Mouse (Mus musculus) intestine, postnatal 0 days (tissue): ENCODE measurements at regions not wholly inside any gene's neighbourhood (a gene's known extent, or its start where the extent isn't known, plus 50 kb on each side); places are given as distances from the start of the nearest gene placed in this dataset.
"Not testable (repeated sequence)": the region's sequence is repeated elsewhere in the genome, so short reads cannot be mapped to it uniquely, and the experiment has no call there.

Experiments used
- ATAC-seq: fragments of 200-750 bp; cut with Nextera tagmentation; 2 replicates; pipeline ENCODE4 v1.8.0; 2017; ENCODE audit warnings: mild to moderate bottlenecking, moderate TSS enrichment, moderate library complexity
- H3K27ac ChIP-seq: fragments of 300-500 bp; sonication (generic); 2 replicates; pipeline ENCODE4 v1.5.1; 2014; ENCODE audit warnings: mild to moderate bottlenecking, low read depth, low read length, moderate library complexity
- H3K27me3 ChIP-seq: fragments of 300-500 bp; sonication (generic); replicated peaks from 2 replicates; pipeline ENCODE4 v1.6.1; 2014; ENCODE audit warnings: low read length, mixed read lengths; ENCODE audit not compliant: control insufficient read depth, insufficient read depth
- H3K36me3 ChIP-seq: fragments of 300-500 bp; sonication (generic); 2 replicates; pipeline ENCODE4 v1.6.1; 2014; ENCODE audit warnings: mild to moderate bottlenecking, moderate library complexity; ENCODE audit not compliant: control insufficient read depth, insufficient read depth
- H3K4me1 ChIP-seq: fragments of 300-500 bp; sonication (generic); replicated peaks from 2 replicates; pipeline ENCODE4 v1.6.1; 2014; ENCODE audit warnings: antibody characterized with exemption, low read length, mixed read lengths; ENCODE audit not compliant: control insufficient read depth, insufficient read depth
- H3K4me2 ChIP-seq: fragments of 300-500 bp; sonication (generic); replicated peaks from 2 replicates; pipeline ENCODE4 v1.6.1; 2014; ENCODE audit warnings: low read depth, mild to moderate bottlenecking, moderate library complexity
- H3K4me3 ChIP-seq: fragments of 300-500 bp; sonication (generic); 2 replicates; pipeline ENCODE4 v1.5.1; 2014; ENCODE audit warnings: low read depth, low read length
- H3K9ac ChIP-seq: fragments of 300-500 bp; sonication (generic); 2 replicates; pipeline ENCODE4 v1.6.1; 2014; ENCODE audit warnings: mild to moderate bottlenecking, low read depth, low read length
- H3K9me3 ChIP-seq: fragments of 300-500 bp; sonication (generic); 2 replicates; pipeline ENCODE4 v1.6.1; 2016; ENCODE audit warnings: mixed run types; ENCODE audit not compliant: control insufficient read depth
- CTCF ChIP-seq: sonication (generic); IDR thresholded peaks from 2 replicates; pipeline ENCODE4 v1.5.1; 2016; ENCODE audit warnings: low read depth, mild to moderate bottlenecking, control low read depth, antibody characterized with exemption, moderate library complexity
- WGBS: fragments of 180-500 bp; shearing (Covaris S2); extraction: QIAGEN DNeasy Blood & Tissue Kit; methylation state at CpG from one replicate; pipeline ENCODE4 v1.1.7; 2014; 5-methylcytosine and 5-hydroxymethylcytosine counted together

DNA sequence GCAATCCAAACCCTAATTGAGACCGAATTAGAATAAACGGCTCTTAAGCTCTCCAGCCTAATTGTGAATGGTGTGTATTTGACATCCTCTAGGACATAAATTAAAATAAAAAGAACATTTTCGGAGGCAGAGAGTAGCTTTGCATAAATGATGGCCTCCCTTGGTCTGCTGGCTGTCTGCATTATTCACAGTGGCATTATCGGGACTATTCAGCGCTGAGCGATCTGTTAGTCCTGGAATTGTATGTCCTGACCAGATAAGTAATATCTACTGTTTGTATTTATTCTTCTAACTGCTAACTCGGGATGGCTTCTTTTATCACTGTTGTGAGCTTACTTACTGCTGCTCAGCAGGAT lies 299.6 kb downstream of the Chl1 start:
- H3K4me3 ChIP-seq, result no peak overlapping the region
- H3K27ac ChIP-seq, result no peak overlapping the region
- H3K9ac ChIP-seq, result no peak overlapping the region
- no peak overlapping the region for H3K4me2 ChIP-seq
- H3K9me3 ChIP-seq, result no peaks in the 10 kb centered on the region
- no peaks in the 10 kb centered on the region for H3K36me3 ChIP-seq
- ATAC-seq, result no peak
- no peak for TF ChIP-seq CTCF
- 16% methylated on average over 7 of the region's 7 CpGs for WGBS
- H3K4me1 ChIP-seq, result no peaks in the 10 kb centered on the region
- no peaks in the 10 kb centered on the region for H3K27me3 ChIP-seq

- no peak for ATAC-seq
- H3K9me3 ChIP-seq, result no peaks in the 10 kb centered on the region
- WGBS, result 4% methylated on average over 13 of the region's 13 CpGs
- no peaks in the 10 kb centered on the region for H3K27me3 ChIP-seq
- H3K4me2 ChIP-seq, result no peak overlapping the region
- no peaks in the 10 kb centered on the region for H3K4me1 ChIP-seq
- H3K36me3 ChIP-seq, result no peaks in the 10 kb centered on the region
- no peak overlapping the region for H3K9ac ChIP-seq
- no peak overlapping the region for H3K4me3 ChIP-seq
- no peak overlapping the region for H3K27ac ChIP-seq
- no peak for TF ChIP-seq CTCF
These were observed 300.1 kb downstream of the Chl1 start for GRCm38 (mm10) chr6:103810342-103811001.

GRCm38 (mm10) chr6:103816396-103816795 lies 306.0 kb downstream of the Chl1 start:
- not testable (repeated sequence) for H3K27me3 ChIP-seq, ATAC-seq
- 83% methylated on average over 5 of the region's 5 CpGs for WGBS

DNA sequence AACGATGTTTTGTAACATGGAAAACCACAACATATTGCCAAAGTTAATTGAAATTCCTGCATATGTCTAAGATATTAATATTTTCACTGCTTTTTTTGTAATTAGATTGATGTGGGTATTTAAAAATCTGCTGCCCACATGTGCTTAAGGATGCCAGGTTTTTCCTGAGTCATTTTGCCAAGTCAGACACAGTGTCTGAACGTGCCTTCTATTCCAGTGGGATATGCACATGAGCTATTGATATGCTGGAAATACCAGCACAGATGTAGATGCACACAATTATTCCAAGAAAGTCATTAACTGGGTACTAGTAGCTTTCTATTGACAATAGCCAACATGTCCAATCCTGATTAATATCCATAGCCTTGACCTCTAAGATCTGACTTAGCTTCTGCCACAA lies 315.7 kb downstream of the Chl1 start:
- 80% methylated on average over 2 of the region's 2 CpGs for WGBS
- Histone ChIP-seq H3K4me2 (no peak overlapping the region), H3K27ac (no peak overlapping the region), H3K4me1 (no peaks in the 10 kb centered on the region), H3K4me3 (no peak overlapping the region), H3K36me3 (no peaks in the 10 kb centered on the region), H3K27me3 (no peaks in the 10 kb centered on the region), H3K9ac (no peak overlapping the region), H3K9me3 (no peaks in the 10 kb centered on the region)
- TF ChIP-seq CTCF, result no peak
- no peak for ATAC-seq

More at GRCm38 (mm10) chr6:103816396-103816795, 306.0 kb downstream of the Chl1 start:
- not testable (repeated sequence) for H3K4me1 ChIP-seq, H3K9me3 ChIP-seq, H3K36me3 ChIP-seq, H3K4me3 ChIP-seq, H3K4me2 ChIP-seq, H3K9ac ChIP-seq, H3K27ac ChIP-seq

DNA sequence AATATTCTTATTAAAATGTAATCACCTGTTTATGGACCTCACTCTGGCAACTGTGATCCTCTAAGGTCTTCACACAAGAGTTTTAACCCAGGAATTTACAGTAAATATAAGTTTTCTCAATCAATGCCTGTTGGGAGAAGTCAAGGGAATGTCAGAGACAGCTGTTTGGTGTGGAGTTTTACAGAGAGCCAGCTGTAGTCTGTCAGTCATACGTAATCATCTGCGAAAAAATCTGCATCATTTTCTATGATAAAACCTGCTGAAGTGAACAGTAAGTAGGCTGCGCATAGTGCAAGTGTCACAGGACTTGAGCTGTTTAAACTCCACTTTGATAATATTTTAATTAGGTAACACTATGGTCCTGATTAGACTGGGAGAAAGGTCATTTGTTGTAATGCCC lies 317.2 kb downstream of the Chl1 start:
- Histone ChIP-seq H3K36me3 (no peaks in the 10 kb centered on the region), H3K4me1 (no peaks in the 10 kb centered on the region)
- WGBS, result 87% methylated on average over 3 of the region's 3 CpGs

GRCm38 (mm10) chr6:103828866-103829265 lies 318.5 kb downstream of the Chl1 start:
- 80% methylated on average over 1 of the region's 1 CpGs for WGBS
- no peak overlapping the region for H3K4me2 ChIP-seq
- H3K36me3 ChIP-seq, result no peaks in the 10 kb centered on the region
- ATAC-seq, result no peak
- H3K9ac ChIP-seq, result no peak overlapping the region
- no peak overlapping the region for H3K4me3 ChIP-seq
- no peaks in the 10 kb centered on the region for H3K27me3 ChIP-seq
- H3K4me1 ChIP-seq, result no peaks in the 10 kb centered on the region
- no peak overlapping the region for H3K27ac ChIP-seq
- no peak for TF ChIP-seq CTCF
- H3K9me3 ChIP-seq, result no peaks in the 10 kb centered on the region

More for the DNA sequence above, 317.2 kb downstream of the Chl1 start:
- TF ChIP-seq CTCF, result no peak
- H3K9ac ChIP-seq, result no peak overlapping the region
- H3K9me3 ChIP-seq, result no peaks in the 10 kb centered on the region
- ATAC-seq, result no peak
- H3K27ac ChIP-seq, result no peak overlapping the region
- no peak overlapping the region for H3K4me2 ChIP-seq
- H3K27me3 ChIP-seq, result no peaks in the 10 kb centered on the region
- no peak overlapping the region for H3K4me3 ChIP-seq

DNA sequence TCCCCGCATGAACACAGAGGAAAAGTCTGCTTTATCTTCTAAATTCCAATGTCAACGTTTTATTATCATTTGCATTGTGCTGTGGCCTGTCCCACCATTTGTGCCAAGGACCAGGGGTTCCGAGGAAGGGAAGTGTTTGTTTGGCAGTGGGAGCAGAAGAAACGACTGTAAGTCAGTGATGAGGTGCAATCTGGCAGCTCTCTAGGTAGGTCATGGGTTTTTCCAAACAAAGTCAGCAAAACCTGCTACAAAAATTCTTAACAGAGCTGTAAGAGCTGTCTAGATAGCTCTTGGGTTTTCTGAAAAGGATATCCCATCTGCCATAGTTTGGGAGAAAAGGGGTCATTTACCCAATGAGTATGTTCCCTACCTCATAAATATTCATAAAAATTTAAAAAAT lies 321.9 kb downstream of the Chl1 start:
- Histone ChIP-seq H3K27me3 (no peaks in the 10 kb centered on the region), H3K4me1 (no peaks in the 10 kb centered on the region), H3K9ac (no peak overlapping the region), H3K36me3 (no peaks in the 10 kb centered on the region), H3K9me3 (no peaks in the 10 kb centered on the region), H3K27ac (no peak overlapping the region), H3K4me2 (no peak overlapping the region), H3K4me3 (no peak overlapping the region)
- WGBS, result 50% methylated on average over 4 of the region's 4 CpGs
- TF ChIP-seq CTCF, result no peak
- no peak for ATAC-seq
